Mouse (Mus musculus) layer of hippocampus, adult 9-10 months (tissue): Measurements from ENCODE around the gene 4933430I17Rik.
"Not testable (repeated sequence)": the region's sequence is repeated elsewhere in the genome, so short reads cannot be mapped to it uniquely, and the experiment has no call there.

Experiments used
- DNase-seq: peaks from one replicate; pipeline ENCODE4 v3.0.0; 2022; ENCODE audit warnings: low spot score

Gene 4933430I17Rik

DNA sequence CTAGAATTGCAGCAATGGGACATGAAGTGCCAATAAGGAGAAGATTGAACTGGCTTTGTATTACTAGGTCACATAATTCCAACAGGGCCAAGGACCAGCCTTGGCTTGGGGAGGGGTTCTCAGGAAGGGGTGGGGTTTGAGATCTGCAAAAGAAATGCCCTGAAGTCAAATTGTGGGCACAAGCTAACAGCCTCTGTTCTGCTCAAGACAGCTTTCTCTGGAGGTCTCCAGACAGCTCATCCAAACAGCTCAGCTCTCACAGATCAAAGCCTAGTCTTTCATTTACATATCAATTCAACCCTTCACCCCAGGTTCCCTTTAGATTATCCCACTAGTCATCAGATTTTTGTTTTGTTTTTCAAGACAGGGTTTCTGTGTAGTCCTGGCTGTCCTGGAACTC lies 19.6 kb downstream of the 4933430I17Rik start:
- no peak for DNase-seq

DNA sequence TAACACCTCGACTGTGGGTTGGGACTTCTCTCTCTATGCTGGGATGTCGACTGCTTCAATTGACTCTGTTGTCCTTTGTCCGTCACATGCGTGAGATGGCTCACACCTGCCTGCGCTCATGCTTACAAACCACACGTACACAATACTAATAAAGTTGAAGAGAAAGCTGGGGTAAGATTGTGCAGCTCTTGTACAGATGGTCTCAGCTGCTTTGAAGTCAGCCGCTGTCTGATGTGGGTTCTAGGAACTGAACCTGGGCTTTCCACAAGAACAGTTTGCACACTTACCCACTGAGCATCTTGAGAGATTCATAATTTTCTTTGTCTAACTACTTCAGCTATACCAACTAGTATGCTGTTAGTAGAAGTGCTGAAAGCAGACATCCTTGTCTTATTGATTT lies 26.8 kb downstream of the 4933430I17Rik start:
- DNase-seq = no peak

DNA sequence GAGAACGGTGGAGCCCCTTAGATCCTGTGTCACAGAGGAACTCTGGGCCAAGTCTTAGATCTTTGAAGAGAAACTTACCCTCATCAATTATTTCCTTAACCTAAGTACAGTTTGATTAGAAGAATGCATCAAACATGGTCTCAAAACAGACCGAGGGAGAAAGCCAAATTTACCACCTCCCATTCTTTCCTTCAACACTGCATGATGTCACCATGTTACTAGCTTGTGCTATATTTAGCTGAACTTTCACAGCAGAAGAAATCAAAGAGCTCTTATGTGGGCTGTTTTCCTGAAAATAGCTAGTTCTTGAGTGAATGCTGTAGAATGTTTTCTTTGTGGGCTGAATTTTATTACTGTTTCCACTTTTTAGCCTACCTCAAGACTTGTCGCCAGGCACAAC lies 32.3 kb downstream of the 4933430I17Rik start:
- DNase-seq = no peak

DNA sequence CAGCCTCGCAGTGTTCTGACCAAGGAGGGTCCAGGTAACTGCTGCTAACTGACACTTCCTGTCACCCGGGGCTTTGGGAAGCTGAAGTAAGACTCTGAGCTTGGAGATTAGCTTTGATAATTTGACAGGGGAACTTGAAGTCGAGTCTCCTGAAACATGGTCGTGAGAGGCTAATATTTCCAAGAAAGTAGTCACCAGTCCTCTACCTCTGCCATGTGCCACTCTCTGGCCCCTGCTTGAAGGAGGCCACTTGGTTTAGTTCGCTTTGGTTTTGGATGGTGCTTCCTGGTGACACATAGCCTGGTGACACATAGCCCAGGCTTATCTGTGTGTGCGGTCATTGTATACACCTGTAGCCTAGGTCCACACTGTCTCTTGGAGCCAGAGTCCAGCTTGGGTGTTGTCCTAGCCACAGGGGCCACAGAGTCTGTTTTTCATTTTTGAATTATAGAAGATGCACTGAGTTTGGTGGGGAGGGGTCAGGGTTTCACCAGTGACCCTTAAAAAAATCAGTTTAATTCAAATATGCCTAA lies 34.7 kb downstream of the 4933430I17Rik start, which contains the start of gene Rgs3:
TSS of gene Rgs3 (plus strand) at position 51 of the 533 bp plus-strand sequence.
- DNase-seq = no peak

DNA sequence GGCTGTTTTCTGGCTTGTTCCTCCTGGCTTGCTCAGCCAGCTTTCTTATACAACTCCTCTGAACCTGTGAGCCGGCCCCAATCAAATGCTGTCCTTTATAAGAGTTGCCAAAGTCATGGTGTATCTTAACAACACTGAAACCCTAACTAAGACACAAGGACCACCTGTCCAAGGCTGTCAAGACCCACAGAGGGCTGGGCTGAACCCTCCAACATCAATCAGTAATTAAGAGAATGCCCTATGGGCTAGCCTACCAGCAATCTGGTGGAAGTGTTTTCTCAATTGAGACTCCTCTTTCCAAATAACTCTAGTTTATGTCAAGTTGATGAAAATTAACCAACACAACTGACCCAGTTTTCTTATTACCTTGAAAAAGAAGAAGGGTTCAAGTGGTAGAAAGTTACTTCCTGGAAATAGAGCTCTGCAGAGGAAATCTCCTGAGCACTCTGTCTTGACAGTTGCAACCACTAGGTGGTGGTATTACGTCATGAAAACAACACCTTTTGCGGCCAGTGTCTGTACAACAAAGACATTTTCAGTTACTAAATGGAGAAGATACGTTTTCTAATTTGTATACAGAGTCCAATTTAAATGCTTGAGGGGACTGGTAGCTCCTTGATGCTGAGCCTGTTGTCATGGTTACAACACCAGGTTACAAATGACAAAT lies 35.9 kb downstream of the 4933430I17Rik start:
- DNase-seq = peak; percentile 71

DNA sequence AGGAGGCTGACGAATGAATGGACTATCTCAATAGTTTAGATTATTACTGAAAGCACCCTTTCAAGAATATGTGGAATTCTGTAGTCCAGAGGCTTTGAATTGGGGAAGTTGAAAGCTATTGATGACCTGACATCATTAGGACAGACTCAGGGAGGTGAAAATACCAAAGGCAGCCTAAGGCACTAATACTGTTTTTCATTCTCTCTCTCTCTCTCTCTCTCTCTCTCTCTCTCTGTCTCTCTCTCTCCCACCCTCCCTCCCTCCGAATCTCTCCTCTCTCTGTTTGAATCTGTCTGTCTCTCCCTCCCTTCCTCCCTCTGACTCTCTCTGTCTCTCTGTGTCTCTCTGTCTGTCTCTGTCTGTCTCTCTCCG lies 36.4 kb downstream of the 4933430I17Rik start:
- no peak for DNase-seq

DNA sequence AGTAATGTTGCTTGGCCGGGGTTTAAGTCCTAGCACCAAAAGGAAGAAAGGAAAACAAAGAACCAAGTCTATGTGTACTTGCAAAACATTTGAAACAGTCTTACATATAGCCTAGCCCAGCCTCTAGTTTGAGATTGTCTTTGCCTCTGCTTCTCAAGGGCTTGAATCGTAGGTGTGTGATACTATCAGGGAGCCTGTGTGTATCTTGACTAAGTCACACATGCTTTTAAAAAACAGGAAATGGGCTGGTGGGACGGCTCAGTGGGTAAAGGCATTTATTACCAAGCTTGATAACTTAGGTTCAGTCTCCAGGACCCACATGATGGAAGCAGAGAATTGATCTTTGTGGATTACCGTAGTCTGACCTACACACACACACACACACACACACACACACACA lies 36.8 kb downstream of the 4933430I17Rik start:
- no peak for DNase-seq

DNA sequence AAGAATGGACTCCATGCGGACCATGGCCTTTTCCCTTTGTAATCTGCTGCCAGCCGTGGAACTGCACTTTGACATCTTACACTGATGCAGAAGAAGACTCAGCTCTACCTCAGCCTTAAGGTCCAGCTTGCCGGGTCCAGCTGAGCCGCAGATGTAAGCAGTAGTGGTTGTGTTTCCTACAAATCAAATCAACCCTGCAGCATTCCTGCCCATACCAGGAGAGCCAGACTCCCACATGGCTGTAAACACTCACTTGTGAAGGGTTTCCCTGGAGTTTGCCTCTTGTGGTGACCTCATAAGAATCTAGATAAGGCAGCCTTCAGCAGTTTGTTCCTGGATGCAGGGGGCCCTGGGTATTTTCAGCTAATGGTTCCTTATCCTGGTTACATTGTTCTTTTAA lies 41.4 kb downstream of the 4933430I17Rik start:
- no peak for DNase-seq

DNA sequence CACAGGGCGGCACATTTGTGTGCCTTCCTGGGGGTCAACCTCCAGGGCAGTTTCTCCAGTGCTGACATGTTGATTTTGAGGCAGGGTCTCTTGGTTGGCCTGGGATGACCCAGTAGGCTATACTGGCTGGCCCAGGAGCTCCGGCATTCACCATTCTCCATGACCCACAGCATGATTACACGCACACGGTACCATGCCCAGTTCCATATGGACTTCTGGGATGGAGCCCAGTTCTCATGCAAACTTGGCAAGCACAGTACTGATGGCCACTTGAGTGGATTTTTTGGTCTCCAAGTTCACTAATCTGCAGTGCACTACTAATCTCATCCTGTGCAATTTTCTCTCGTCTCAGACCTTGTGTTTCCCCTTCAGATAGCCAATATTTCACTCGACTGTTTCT lies 42.5 kb downstream of the 4933430I17Rik start:
- no peak for DNase-seq

DNA sequence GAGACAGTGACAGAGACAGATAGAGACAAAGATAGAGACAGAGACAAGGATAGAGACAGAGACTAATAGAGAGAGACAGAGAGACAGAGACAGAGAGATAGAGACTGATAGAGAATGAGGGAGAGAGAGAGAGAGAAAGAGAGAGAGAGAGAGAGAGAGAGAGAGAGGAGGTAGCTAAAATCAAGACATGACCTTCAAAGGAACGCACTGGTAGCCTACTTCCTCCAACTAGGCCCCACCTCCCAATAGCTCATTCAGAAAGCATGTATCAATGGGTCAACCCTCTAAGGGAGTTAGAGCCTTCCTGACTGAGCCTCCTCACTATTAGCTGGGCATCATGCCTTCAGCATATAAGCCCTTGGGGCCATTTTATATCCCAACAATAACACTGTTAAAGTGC lies 43.2 kb downstream of the 4933430I17Rik start:
- DNase-seq = no peak

DNA sequence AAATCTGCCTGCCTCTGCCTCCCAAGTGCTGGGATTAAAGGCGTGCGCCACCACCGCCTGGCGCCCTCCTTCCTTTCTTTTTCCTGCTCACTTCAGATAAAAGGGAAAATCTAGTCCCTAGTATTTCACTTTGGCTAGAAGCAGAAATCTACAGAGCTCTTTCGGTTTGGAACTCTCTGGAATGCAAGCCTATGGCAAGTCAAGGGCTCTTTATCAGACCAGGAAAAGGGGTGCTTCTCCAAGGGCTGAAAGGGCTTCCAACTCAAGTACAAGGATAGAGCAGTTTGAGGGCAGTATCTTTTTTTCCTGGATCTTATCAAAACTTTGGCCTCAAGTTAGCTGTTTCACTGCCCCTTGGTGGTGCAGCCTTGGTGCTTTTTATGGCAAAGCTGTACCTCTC lies 44.4 kb downstream of the 4933430I17Rik start:
- no peak for DNase-seq

DNA sequence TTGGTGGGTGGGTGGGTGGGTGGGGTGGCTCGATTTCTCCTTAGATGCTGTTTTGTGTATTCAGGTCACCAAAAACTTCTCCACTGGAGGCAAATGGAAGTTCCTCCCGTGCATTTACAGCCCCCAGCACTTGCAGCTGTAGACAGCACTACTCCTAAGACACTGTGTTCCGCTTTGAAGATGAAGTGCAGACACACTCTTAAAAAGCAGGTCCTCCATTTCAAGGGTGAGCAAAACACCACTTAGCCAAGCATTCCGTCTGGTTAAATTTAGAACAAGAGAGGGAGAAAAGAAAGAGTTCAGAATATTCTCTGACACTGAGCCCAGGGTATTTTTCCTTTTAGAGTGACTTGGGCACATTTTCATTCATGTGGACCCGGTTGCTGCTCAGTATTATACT lies 44.9 kb downstream of the 4933430I17Rik start:
- no peak for DNase-seq

DNA sequence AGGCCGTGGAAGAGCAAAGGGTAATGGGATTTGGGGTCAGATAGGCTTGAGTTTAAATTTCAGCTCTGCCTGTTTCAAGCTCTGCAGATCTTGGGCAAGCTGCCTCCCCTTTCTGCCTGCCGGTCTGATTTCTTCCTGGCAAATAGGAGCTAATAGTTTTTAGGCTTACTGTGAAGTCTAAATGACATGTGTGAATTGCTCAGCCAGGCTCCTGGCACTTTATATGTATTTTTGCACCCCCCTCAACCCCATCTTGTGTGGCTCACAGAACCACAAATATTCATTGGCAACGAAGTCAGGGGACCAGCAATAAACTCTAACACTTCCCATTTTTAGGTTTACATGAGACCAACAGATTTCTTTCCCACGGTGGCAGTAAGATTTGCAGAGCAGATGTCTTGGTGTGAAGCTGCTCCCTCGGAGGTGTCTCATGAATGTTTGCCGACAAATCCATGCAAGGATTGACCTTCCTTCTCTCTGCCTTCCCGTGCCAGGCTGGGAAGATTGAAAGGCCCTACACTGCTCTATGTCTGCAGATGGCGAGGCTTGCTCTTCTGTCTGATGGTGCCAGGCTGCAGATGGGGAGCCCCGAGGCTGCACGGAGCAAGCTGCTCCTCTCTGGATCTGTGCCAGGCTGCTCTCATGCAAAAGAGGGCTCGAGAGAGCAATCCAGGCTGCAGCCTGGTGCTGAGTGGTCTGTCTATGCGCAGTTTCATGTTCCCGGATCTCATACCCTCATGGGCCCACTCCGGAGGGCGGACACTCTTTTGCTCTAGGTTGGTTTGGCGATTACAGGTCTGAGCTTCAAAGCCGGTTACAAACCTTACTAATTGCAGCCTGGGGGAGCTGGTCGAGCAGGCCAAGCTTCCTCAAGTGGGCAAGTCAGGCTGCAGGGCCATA lies 57.4 kb downstream of the 4933430I17Rik start:
- peak; percentile 53 for DNase-seq

DNA sequence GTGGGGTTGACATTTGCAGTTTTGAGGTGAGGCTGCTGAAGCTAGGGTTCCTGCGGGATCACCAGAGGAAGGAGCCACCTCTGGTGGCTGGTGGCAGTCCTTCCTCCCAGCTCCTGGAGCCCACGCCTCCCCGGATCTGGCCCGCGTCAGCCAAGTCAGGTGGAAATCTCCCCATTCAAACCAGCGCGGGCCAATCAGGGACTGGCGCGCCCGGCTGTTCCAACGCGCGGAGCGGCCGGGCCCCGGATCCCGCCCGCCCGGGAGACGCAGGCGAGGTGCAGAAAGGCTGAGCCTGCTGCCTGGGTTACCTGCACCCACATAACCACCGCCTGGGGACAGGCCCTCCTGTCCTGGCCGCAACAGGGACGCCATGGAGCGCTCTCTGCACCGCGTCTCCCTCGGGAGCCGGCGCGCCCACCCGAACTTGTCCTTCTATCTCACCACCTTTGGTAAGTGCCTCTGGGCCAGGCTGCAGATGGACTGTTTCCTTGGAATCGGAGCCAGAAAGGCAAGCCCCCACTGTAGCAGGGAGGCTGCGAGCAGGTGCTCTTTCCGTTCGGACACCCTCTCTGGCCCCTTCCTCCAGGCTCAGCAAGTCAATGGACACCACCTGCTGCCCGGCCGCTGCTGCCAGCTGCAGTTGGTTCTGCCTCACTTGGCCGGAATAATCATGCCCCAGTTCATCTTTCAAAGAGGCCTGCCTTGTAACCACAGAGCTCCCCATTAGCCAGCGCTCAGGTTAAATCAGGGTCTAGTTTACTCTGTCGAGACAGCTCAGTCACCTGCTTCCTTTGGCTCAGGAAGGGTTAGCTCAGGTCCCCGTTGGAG lies 58.3 kb downstream of the 4933430I17Rik start:
- DNase-seq = no peak

DNA sequence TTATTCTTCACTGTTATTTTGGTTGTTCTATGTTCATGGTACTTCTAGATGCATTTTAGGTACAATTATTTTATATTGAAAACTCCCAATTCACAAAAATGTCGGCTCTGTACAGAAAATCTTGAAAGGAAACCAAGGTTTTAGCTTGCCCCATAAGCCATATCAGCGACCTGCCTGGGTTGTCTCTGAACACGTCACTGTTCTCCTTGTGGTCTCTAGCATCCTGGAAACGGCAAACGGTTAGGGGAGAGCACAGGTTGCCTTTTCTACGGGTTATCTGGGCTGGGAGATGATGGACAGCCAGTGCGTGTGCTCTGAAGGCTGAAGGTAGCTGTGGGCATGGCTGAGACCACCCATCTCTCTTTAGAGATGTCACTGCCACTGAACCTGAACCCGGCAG lies 61.9 kb downstream of the 4933430I17Rik start:
- no peak for DNase-seq

DNA sequence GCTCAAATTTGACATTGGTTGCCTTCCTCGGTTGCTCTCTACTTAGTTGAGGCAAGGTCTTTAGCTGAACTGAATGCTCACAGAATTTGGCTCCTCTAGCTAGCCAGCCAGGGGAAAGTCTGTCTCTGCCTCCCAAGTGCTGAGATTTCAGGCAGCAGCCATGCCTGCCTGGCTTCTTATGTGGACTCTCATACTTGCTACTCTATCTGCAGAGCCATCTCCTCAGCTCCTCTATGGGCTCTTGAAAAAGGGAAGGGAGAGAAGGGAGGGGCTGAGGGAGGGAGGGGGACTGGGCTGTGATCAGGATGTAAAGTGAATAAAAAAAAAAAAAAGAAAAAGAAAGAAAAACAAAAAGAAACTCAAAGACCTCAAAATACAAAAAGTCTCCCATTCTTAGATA lies 65.7 kb downstream of the 4933430I17Rik start:
- DNase-seq = no peak

DNA sequence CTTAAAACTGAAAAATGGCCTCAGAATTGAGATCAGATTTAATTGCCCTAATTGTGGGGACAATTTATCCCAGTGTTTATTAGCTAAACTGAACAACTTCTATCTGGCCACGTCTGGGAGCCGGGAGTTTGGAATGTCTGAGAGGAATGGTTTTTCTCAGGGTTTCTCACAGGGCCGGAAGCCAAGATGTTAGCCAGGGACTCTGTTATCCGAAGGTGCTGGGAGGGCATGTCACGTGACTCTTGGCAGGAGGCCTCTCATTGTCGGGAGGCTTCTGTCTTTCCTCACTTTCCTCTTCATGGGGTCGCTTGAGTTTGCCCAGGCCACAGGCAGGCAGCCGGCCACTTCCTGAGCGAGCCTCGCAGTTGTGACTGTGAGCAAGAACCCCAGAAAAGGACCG lies 66.2 kb downstream of the 4933430I17Rik start:
- DNase-seq = no peak

DNA sequence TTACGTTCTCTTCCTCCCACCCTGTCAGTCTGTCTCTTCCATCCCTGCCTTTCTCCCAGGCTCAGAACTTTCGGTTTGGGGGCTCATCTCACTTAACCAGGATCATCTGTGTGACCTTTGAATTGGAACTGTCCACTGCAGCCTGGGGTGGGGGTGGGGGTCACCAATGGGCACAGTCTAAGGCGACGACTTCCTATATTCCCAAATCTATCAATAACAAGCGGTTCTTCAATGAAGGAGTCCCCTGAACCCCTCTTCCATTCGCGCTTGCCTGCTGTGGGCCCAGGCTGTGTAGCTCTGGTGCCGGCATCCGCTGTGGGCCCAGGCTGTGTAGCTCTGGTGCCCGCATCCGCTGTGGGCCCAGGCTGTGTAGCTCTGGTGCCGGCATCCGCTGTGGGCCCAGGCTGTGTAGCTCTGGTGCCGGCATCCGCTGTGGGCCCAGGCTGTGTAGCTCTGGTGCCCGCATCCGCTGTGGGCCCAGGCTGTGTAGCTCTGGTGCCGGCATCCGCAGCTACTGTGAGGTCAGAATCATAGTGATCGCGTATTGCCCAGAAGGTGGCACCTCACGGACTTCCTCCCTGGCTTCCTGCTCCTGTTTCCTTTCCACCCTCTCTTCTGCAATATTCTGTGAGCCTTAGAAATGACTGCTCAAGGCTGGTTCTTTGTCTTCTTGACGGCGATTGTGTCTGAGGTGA lies 68.5 kb downstream of the 4933430I17Rik start:
- DNase-seq = not testable (repeated sequence)

DNA sequence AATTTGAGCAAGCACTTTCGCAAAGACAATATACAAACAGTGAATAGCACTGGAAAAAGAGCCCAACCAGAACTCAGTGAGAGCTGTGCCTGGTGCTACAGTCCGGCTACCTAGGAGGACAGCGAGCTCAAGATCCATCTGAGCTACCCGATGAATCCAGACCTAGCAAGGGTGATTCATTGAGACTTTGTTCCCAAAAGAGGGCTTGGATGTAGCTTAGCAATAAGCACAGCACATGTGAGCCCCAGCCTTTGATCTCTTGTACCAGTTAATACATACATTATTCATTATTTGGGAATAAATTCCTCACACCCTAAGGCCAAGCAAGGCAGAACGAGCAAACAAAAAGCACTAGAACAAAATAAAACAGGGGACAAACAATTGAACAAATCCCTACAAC lies 69.3 kb downstream of the 4933430I17Rik start:
- DNase-seq = no peak

DNA sequence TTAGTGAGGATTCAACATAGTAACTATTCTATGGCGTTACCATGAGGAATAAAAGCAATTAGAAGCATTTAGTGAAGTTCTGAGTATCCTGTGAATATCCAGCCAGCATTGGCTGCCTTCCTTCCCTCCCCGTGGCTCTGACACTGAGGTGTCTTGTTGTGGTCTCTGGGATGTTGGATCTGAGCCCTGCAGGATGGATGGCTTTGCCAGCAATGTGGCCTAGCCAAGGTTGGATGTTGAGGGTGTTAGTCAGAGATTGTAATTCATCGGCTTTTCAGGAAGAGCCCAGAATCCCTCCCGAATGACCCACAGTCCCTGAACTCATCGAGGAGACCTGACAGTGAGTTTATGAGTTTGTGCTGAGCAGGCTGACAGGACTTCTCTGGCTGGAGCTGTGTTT lies 70.9 kb downstream of the 4933430I17Rik start:
- DNase-seq = no peak
